Mouse (Mus musculus): ENCODE measurements around the gene Fam217b.

Gene Fam217b

GRCm38 (mm10) chr2:178437311-178437710 is 23.0 kb downstream of the Fam217b start:
- DNase-seq (ENCODE audit: low read depth), result no peak

GRCm38 (mm10) chr2:178449386-178449785 is 35.1 kb downstream of the Fam217b start:
- no peak for DNase-seq (ENCODE audit: low read depth)

GRCm38 (mm10) chr2:178450236-178450635 is 35.9 kb downstream of the Fam217b start:
- no peak for DNase-seq (ENCODE audit: low read depth)

GRCm38 (mm10) chr2:178450961-178451360 is 36.6 kb downstream of the Fam217b start:
- no peak for DNase-seq (ENCODE audit: low read depth)

GRCm38 (mm10) chr2:178454664-178455516 is 40.6 kb downstream of the Fam217b start:
- DNase-seq (ENCODE audit: low read depth), result peak; percentile 46

GRCm38 (mm10) chr2:178457414-178457813 is 43.1 kb downstream of the Fam217b start:
- DNase-seq (ENCODE audit: low read depth), result no peak

GRCm38 (mm10) chr2:178460353-178460752 is 46.0 kb downstream of the Fam217b start:
- DNase-seq (ENCODE audit: low read depth), result no peak

- DNase-seq (ENCODE audit: low read depth), result no peak
Measured at GRCm38 (mm10) chr2:178471546-178472480, 57.5 kb downstream of the Fam217b start.

GRCm38 (mm10) chr2:178473916-178474315 is 59.6 kb downstream of the Fam217b start:
- no peak for DNase-seq (ENCODE audit: low read depth)

Data from fibroblast of lung, adult 2 months (primary cell).